Mouse (Mus musculus) E14TG2a.4 (cell line): ENCODE measurements around the gene Pdk3.

Experiments
- CTCF ChIP-seq: conservative IDR thresholded peaks from 2 replicates; pipeline ENCODE4 v1.5.1; 2014; ENCODE audit warnings: low read length
- POU5F1 ChIP-seq: IDR thresholded peaks from 2 replicates; pipeline ENCODE4 v1.6.1; 2014; ENCODE audit warnings: low read length, borderline replicate concordance

- TF ChIP-seq CTCF (no peak), POU5F1 (no peak)
Measured at GRCm38 (mm10) chrX:93825787-93826186, 6.2 kb downstream of the Pdk3 start.
